ENCODE assay signal across 24 mouse cellular contexts in the genomic region with DNA sequence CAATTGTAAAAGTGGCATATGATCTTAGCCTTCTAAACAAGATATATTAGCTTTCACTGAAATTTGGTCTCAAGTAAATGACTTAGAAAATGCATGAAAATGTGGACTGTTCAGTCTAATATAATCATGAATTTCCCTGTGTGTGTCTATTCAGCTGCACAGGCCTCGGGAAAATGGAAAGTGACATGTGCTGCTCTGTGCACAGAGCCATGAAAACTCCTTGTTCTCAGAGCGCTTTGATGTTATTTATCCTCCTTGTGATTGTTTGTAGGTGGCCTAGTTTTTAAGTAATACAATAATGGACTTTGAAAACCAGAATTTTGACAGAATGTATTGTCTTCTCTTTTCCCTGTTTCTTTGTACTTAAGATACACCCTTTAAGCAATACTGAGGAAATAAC. TPM values are rescaled to one million over a fixed set of nuclear protein-coding genes. Genes with fewer than 3 reads are reported as not detected.
DNase-seq lines count a peak whose midpoint lies in the region; ATAC-seq and TF ChIP-seq lines count a peak whose summit lies in the region.
"Had no signal": no experiment of that assay in that cellular context is flagged by ENCODE, and none has a peak within 500 bp of the region (broad histone marks: within the 10 kb centered on the region; RNA-seq: fewer than 3 reads in every experiment).

No protein-coding gene starts in this region.

- H3K4me2 ChIP-seq in forebrain, embryonic 11.5 days (ENCODE audit: low read depth, low read length, severe bottlenecking), result no peak overlapping the region
- H3K4me2 ChIP-seq in forebrain, embryonic 13.5 days, result no peak overlapping the region
- H3K4me2 ChIP-seq: embryonic facial prominence, embryonic 15.5 days; neural tube, embryonic 12.5 days; stomach, embryonic 15.5 days had no signal

- TF ChIP-seq CTCF in layer of hippocampus, adult 2 months (conservative IDR thresholded peaks at IDR 0.05), result no peak

- no peaks in the 10 kb centered on the region for H3K27me3 ChIP-seq in forebrain, embryonic 11.5 days (ENCODE audit: control insufficient read depth, insufficient read depth, low read length)
- H3K27me3 ChIP-seq in forebrain, embryonic 13.5 days, result no peaks in the 10 kb centered on the region
- H3K27me3 ChIP-seq: embryonic facial prominence, embryonic 15.5 days; neural tube, embryonic 12.5 days; stomach, embryonic 15.5 days had no signal

- WGBS in forebrain, embryonic 11.5 days, result 25% methylated on average over 2 of the region's 2 CpGs
- WGBS in forebrain, embryonic 13.5 days, result 15% methylated on average over 2 of the region's 2 CpGs

- DNase-seq in forebrain, embryonic 11.5 days (ENCODE audit: low spot score), result no peak
- DNase-seq in layer of hippocampus, adult 2 months (ENCODE audit: low spot score in 2 of 2), result no peak
- no peak for DNase-seq in layer of hippocampus, adult 9-11 months
- peak; percentile 19 for DNase-seq in brain, adult 2 months (ENCODE audit: low read depth, low spot score)
- peak; percentile 78 for DNase-seq in retina, embryonic 14.5 days (ENCODE audit: low spot score)
- no peak for DNase-seq in adrenal gland, postnatal 4 days (ENCODE audit: low spot score in 2 of 2)
- DNase-seq: adrenal gland, postnatal 36 days; cerebellum, adult 11 months; cerebellum, adult 9-11 months; gastrocnemius, postnatal 14 days; heart, postnatal 14 days; kidney, adult 9 months; kidney, postnatal 10 days; liver; lung, adult 2 months; lung, postnatal 10 days; right cerebral cortex, postnatal 14 days had no signal

- H3K9me3 ChIP-seq in forebrain, embryonic 11.5 days (ENCODE audit: control insufficient read depth, low read length), result no peaks in the 10 kb centered on the region
- H3K9me3 ChIP-seq in forebrain, embryonic 13.5 days (replicated peaks), result no peaks in the 10 kb centered on the region
- H3K9me3 ChIP-seq: embryonic facial prominence, embryonic 15.5 days; neural tube, embryonic 12.5 days; stomach, embryonic 15.5 days had no signal

- H3K9ac ChIP-seq in forebrain, embryonic 11.5 days (ENCODE audit: low read length), result no peak overlapping the region
- H3K9ac ChIP-seq in forebrain, embryonic 13.5 days, result no peak overlapping the region
- H3K9ac ChIP-seq: embryonic facial prominence, embryonic 15.5 days; liver, embryonic 14.5 days; neural tube, embryonic 12.5 days; stomach, embryonic 15.5 days had no signal

- no peaks in the 10 kb centered on the region for H3K36me3 ChIP-seq in forebrain, embryonic 11.5 days (ENCODE audit: control insufficient read depth, insufficient read depth, low read length)
- no peaks in the 10 kb centered on the region for H3K36me3 ChIP-seq in forebrain, embryonic 13.5 days (ENCODE audit: poor library complexity, severe bottlenecking)
- H3K36me3 ChIP-seq: embryonic facial prominence, embryonic 15.5 days; neural tube, embryonic 12.5 days; stomach, embryonic 15.5 days had no signal

- H3K27ac ChIP-seq in forebrain, embryonic 11.5 days (ENCODE audit: low read depth, low read length), result no peak overlapping the region
- no peak overlapping the region for H3K27ac ChIP-seq in forebrain, embryonic 13.5 days
- H3K27ac ChIP-seq in layer of hippocampus, adult 2 months, result peak overlapping the region; percentile 18; the same call in 1 of the 2 replicates
- H3K27ac ChIP-seq: embryonic facial prominence, embryonic 15.5 days; liver, embryonic 14.5 days; neural tube, embryonic 12.5 days; stomach, embryonic 15.5 days had no signal

- H3K4me3 ChIP-seq in forebrain, embryonic 11.5 days (ENCODE audit: low read depth, low read length), result no peak overlapping the region
- H3K4me3 ChIP-seq in forebrain, embryonic 13.5 days, result no peak overlapping the region
- no peak overlapping the region for H3K4me3 ChIP-seq in layer of hippocampus, adult 2 months
- H3K4me3 ChIP-seq: embryonic facial prominence, embryonic 15.5 days; myocyte; neural tube, embryonic 12.5 days; stomach, embryonic 15.5 days had no signal

- 0 out of 2 replicates have a peak, but pooled peaks have one; percentile 51 for ATAC-seq in forebrain, embryonic 11.5 days (replicated peaks; ENCODE audit: low FRiP score)
- ATAC-seq in forebrain, embryonic 13.5 days, result no peak
- ATAC-seq: intestine, postnatal 0 days had no signal

- H3K4me1 ChIP-seq in forebrain, embryonic 11.5 days (replicated peaks; ENCODE audit: control insufficient read depth, insufficient read depth, low read length), result no peaks in the 10 kb centered on the region
- peaks cover 5% of the 10 kb centered on the region; the same call in 1 of the 2 replicates for H3K4me1 ChIP-seq in forebrain, embryonic 13.5 days
- H3K4me1 ChIP-seq: embryonic facial prominence, embryonic 15.5 days; neural tube, embryonic 12.5 days; stomach, embryonic 15.5 days had no signal

RNA-seq across cellular contexts. Expression of a gene that starts 49.6 kb away (rescaled TPM):
- 19.2 and 20.0 TPM in 2 replicates for polyA plus RNA-seq in forebrain, embryonic 11.5 days (2014; fragmentation: Nextera tagmentation; extraction: Ambion mirVana)
- 19.6 and 21.8 TPM in 2 replicates for polyA plus RNA-seq in forebrain, embryonic 13.5 days (2015; fragmentation: Nextera tagmentation; extraction: Ambion mirVana)
- total RNA-seq in layer of hippocampus, adult 2 months (2021), result 10 to 100 TPM; 37.5 to 43.2 TPM
- total RNA-seq in adrenal gland, postnatal 4 days (2021), result 10 to 100 TPM; 31.1 to 32.5 TPM

Comparison
In these comparisons a context has a peak if more than half of its experiments do, and no peak if none do; other contexts are left out.
1. DNase-seq: peak in brain, adult 2 months (single experiment) and retina, embryonic 14.5 days (single experiment); none in forebrain, embryonic 11.5 days (single experiment), layer of hippocampus, adult 2 months (0 of 2), layer of hippocampus, adult 9-11 months (single experiment) and adrenal gland, postnatal 4 days (0 of 2).